Mouse (Mus musculus) midbrain, embryonic 14.5 days (tissue): Measurements from ENCODE around the gene Klhl20. TPM values are rescaled to one million over a fixed set of nuclear protein-coding genes. Genes with fewer than 3 reads are reported as not detected.
"Not testable (repeated sequence)": the region's sequence is repeated elsewhere in the genome, so short reads cannot be mapped to it uniquely, and the experiment has no call there.

Experiments
- ATAC-seq: fragments of 200-750 bp; cut with Nextera tagmentation; 2 replicates; pipeline ENCODE4 v1.8.0; 2017; ENCODE audit warnings: moderate number of reproducible peaks, moderate library complexity; ENCODE audit not compliant: low FRiP score, low TSS enrichment
- DNase-seq: peaks from one replicate; pipeline ENCODE4 v3.0.0-alpha.2; 2015
- H3K27ac ChIP-seq: fragments of 300-500 bp; sonication (generic); replicated peaks from 2 replicates; pipeline ENCODE4 v1.5.1; 2014; ENCODE audit warnings: mild to moderate bottlenecking, low read depth, low read length, moderate library complexity
- H3K27me3 ChIP-seq: fragments of 300-500 bp; sonication (generic); 2 replicates; pipeline ENCODE4 v1.6.1; 2014; ENCODE audit warnings: low read length, control low read depth, mixed read lengths; ENCODE audit not compliant: control insufficient read depth, insufficient read depth
- H3K36me3 ChIP-seq: fragments of 300-500 bp; sonication (generic); 2 replicates; pipeline ENCODE4 v1.6.1; 2014; ENCODE audit warnings: low read length, control low read depth; ENCODE audit not compliant: control insufficient read depth, insufficient read depth
- H3K4me1 ChIP-seq: fragments of 300-500 bp; sonication (generic); 2 replicates; pipeline ENCODE4 v1.6.1; 2014; ENCODE audit warnings: mild to moderate bottlenecking, antibody characterized with exemption, low read length, control low read depth; ENCODE audit not compliant: control insufficient read depth, insufficient read depth
- H3K4me2 ChIP-seq: fragments of 300-500 bp; sonication (generic); 2 replicates; pipeline ENCODE4 v1.6.1; 2014; ENCODE audit warnings: mild to moderate bottlenecking, low read length, moderate library complexity
- H3K4me3 ChIP-seq: fragments of 300-500 bp; sonication (generic); replicated peaks from 2 replicates; pipeline ENCODE4 v1.5.1; 2014; ENCODE audit warnings: low read depth, low read length
- H3K9ac ChIP-seq: fragments of 300-500 bp; sonication (generic); replicated peaks from 2 replicates; pipeline ENCODE4 v1.6.1; 2014; ENCODE audit warnings: mild to moderate bottlenecking, low read length, moderate library complexity
- H3K9me3 ChIP-seq: fragments of 300-500 bp; sonication (generic); 2 replicates; pipeline ENCODE4 v1.6.1; 2016; ENCODE audit warnings: low read length, control low read depth, mixed read lengths; ENCODE audit not compliant: control insufficient read depth
- WGBS: fragments of 180-500 bp; shearing (Covaris S2); extraction: QIAGEN DNeasy Blood & Tissue Kit; methylation state at CpG from one replicate; pipeline ENCODE4 v1.1.7; 2014; 5-methylcytosine and 5-hydroxymethylcytosine counted together
- polyA plus RNA-seq: library from polyadenylated mRNA; unstranded; fragments of >200 nt; fragmentation: Nextera tagmentation; extraction: Ambion mirVana; gene quantifications from 2 replicates; pipeline ENCODE4 v1.2.1, GENCODE M21; 2014

Gene Klhl20
- polyA plus RNA-seq, 1 experiment from 2014 or later, result 22.4 TPM

GRCm38 (mm10) chr1:161145611-161146010, 14.3 kb upstream of the Klhl20 start:
- not testable (repeated sequence) for H3K27ac ChIP-seq, H3K36me3 ChIP-seq, H3K27me3 ChIP-seq, H3K9ac ChIP-seq, H3K4me3 ChIP-seq, H3K4me2 ChIP-seq, H3K9me3 ChIP-seq, H3K4me1 ChIP-seq, ATAC-seq, DNase-seq
- 88% methylated on average over 8 of the region's 8 CpGs for WGBS

DNA sequence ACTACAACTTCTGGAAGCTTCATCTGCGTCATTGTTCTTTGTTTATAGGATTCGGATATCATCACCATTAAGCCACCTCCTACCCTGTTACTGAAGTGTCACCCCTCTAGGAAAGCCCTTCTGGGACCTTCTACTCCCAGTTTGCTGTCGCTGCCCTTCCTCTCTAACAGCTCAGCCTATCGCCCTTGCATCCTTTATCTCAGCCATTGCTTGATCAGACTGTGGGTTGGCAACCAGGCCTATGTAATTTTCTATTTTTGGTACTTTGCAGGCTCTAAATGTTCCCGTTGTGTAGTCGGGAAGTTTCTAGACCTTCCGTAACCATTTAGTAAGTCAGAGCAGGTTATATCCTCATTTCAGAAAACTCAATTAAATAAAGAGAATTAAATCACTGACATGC, 11.9 kb upstream of the Klhl20 start:
- Histone ChIP-seq H3K4me1 (no peaks in the 10 kb centered on the region; the same call in 1 of the 2 replicates), H3K4me2 (peak overlapping the region; percentile 75), H3K9me3 (no peaks in the 10 kb centered on the region), H3K36me3 (no peaks in the 10 kb centered on the region), H3K27me3 (no peaks in the 10 kb centered on the region), H3K4me3 (peak overlapping the region; percentile 50), H3K27ac (no peak overlapping the region), H3K9ac (peak overlapping the region; percentile 59; the same call in 1 of the 2 replicates)
- no peak; the same call in 1 of the 2 replicates for ATAC-seq
- 87% methylated on average over 7 of the region's 7 CpGs for WGBS
- DNase-seq, result peak; percentile 4

DNA sequence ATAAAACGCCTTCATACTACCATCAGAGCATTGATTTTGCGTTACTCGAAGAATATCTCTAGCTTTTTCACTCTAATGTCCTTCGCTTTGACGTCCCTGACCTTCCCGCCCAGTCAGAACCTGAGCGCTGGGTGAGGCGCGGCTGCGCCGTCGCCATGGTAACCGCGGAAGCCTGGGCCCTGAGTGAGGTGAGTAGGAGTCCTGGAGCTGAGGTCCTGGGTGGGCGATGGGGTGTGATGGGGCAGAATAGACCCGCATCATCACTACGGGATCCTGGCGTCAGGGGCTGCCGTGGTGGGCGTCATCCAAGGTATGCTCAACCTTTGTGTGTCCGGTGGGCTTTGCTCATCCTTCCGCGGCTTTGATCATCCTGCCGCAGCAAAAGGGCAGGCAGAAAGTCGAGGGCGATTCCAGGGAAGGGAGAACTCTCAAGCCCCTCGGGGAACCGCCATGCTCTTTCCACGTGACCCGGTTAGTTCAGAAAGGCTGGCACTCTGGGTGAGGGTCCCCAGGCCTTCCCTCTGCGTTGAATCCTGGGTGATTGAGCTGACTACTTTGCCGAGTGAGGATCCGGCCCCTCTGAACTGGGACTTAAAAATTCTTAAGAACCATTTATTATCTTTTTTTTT, 11.3 kb upstream of the Klhl20 start, which contains the start of gene Ankrd45:
Gene Ankrd45 (plus strand): TSS at position 161 of the 629 bp plus-strand sequence.
- Histone ChIP-seq H3K27me3 (no peaks in the 10 kb centered on the region), H3K27ac (0 out of 2 replicates have a peak within 1 kb of the TSS, but pooled peaks have one; percentile 17)
- 4% methylated on average over 33 of the region's 33 CpGs for WGBS

GRCm38 (mm10) chr1:161140026-161140762, 8.9 kb upstream of the Klhl20 start:
- no peak for DNase-seq
- Histone ChIP-seq H3K36me3 (no peaks in the 10 kb centered on the region), H3K4me1 (no peaks in the 10 kb centered on the region; the same call in 1 of the 2 replicates), H3K27me3 (no peaks in the 10 kb centered on the region), H3K9me3 (no peaks in the 10 kb centered on the region), H3K9ac (no peak overlapping the region), H3K27ac (no peak overlapping the region), H3K4me2 (no peak overlapping the region), H3K4me3 (no peak overlapping the region)
- ATAC-seq, result no peak
- 85% methylated on average over 9 of the region's 9 CpGs for WGBS

More for the DNA sequence above, 11.3 kb upstream of the Klhl20 start, which contains the start of gene Ankrd45:
- Histone ChIP-seq H3K36me3 (no peaks in the 10 kb centered on the region), H3K9me3 (no peaks in the 10 kb centered on the region), H3K4me2 (peak within 1 kb of the TSS; percentile 75), H3K9ac (peak within 1 kb of the TSS; percentile 59), H3K4me1 (no peaks in the 10 kb centered on the region; the same call in 1 of the 2 replicates), H3K4me3 (peak within 1 kb of the TSS; percentile 50)
- ATAC-seq (peak; percentile 90), DNase-seq (peak; percentile 82)

GRCm38 (mm10) chr1:161139496-161139895, 8.2 kb upstream of the Klhl20 start:
- H3K36me3 ChIP-seq, result no peaks in the 10 kb centered on the region
- no peaks in the 10 kb centered on the region; the same call in 1 of the 2 replicates for H3K4me1 ChIP-seq
- no peak overlapping the region for H3K27ac ChIP-seq
- no peak overlapping the region for H3K4me3 ChIP-seq
- H3K9me3 ChIP-seq, result no peaks in the 10 kb centered on the region
- H3K27me3 ChIP-seq, result no peaks in the 10 kb centered on the region
- ATAC-seq, result no peak
- 90% methylated on average over 2 of the region's 2 CpGs for WGBS
- no peak for DNase-seq
- H3K4me2 ChIP-seq, result no peak overlapping the region
- H3K9ac ChIP-seq, result no peak overlapping the region

GRCm38 (mm10) chr1:161126461-161126860, 4.8 kb downstream of the Klhl20 start:
- no peak overlapping the region for H3K4me2 ChIP-seq
- peaks cover 10% of the 10 kb centered on the region; the same call in 1 of the 2 replicates for H3K4me1 ChIP-seq
- no peaks in the 10 kb centered on the region for H3K9me3 ChIP-seq
- ATAC-seq, result no peak
- WGBS, result 89% methylated on average over 1 of the region's 1 CpGs
- H3K27ac ChIP-seq, result no peak overlapping the region
- H3K9ac ChIP-seq, result no peak overlapping the region
- no peak overlapping the region for H3K4me3 ChIP-seq
- 0 out of 2 replicates have a peak, but pooled peaks cover 5% of the 10 kb centered on the region for H3K36me3 ChIP-seq
- no peak for DNase-seq
- no peaks in the 10 kb centered on the region for H3K27me3 ChIP-seq

- 91% methylated on average over 10 of the region's 10 CpGs for WGBS
- ATAC-seq, result no peak
These were observed 8.5 kb downstream of the Klhl20 start for GRCm38 (mm10) chr1:161122661-161123418.

DNA sequence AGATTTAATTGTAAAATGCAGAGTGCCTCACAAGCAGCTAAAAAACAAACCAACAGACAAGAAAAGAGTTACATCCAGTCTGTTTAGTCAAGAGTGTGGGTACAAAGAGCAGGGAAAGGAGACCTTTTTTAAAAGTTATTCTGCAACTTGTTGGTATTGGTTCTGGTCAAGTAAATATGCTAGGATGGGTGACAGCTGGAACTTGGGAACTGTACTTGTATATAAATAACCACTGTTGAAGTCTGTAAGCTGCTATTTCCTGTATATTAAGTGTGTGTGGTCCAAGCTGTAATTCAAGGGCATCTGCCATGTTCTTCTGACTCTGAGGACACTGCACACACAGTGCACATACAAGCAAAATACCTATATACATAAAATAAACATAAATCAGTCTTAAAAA, 16.7 kb downstream of the Klhl20 start:
- Histone ChIP-seq H3K36me3 (no peaks in the 10 kb centered on the region; the same call in 1 of the 2 replicates), H3K27me3 (no peaks in the 10 kb centered on the region), H3K4me2 (no peak overlapping the region), H3K4me3 (no peak overlapping the region), H3K9me3 (no peaks in the 10 kb centered on the region), H3K4me1 (no peaks in the 10 kb centered on the region), H3K27ac (no peak overlapping the region), H3K9ac (no peak overlapping the region)
- ATAC-seq (no peak), DNase-seq (no peak)

More at GRCm38 (mm10) chr1:161122661-161123418, 8.5 kb downstream of the Klhl20 start:
- Histone ChIP-seq H3K27ac (no peak overlapping the region), H3K9me3 (no peaks in the 10 kb centered on the region), H3K4me3 (no peak overlapping the region), H3K4me2 (no peak overlapping the region), H3K9ac (no peak overlapping the region), H3K36me3 (peaks cover 6% of the 10 kb centered on the region; the same call in 1 of the 2 replicates), H3K4me1 (no peaks in the 10 kb centered on the region), H3K27me3 (no peaks in the 10 kb centered on the region)
- DNase-seq, result no peak
